ENCODE assay signal across 10 mouse cellular contexts in genomic region chr10:95310688-95311441, GRCm38 (mm10). TPM values are rescaled to one million over a fixed set of nuclear protein-coding genes. Genes with fewer than 3 reads are reported as not detected.
DNase-seq lines count a peak whose midpoint lies in the region; ATAC-seq and TF ChIP-seq lines count a peak whose summit lies in the region.
"Had no signal": no experiment of that assay in that cellular context is flagged by ENCODE, and none has a peak within 500 bp of the region (broad histone marks: within the 10 kb centered on the region; RNA-seq: fewer than 3 reads in every experiment).

No protein-coding gene starts in this region.

- H3K4me2 ChIP-seq in hindbrain, embryonic 14.5 days (replicated peaks), result peak overlapping the region; percentile 28
- peak overlapping the region; percentile 33 for H3K4me2 ChIP-seq in neural tube, embryonic 12.5 days (replicated peaks)
- no peak overlapping the region for H3K4me2 ChIP-seq in stomach, postnatal 0 days (replicated peaks; ENCODE audit: low read depth)
- H3K4me2 ChIP-seq: embryonic facial prominence, embryonic 13.5 days had no signal

- H3K9me3 ChIP-seq in hindbrain, embryonic 14.5 days (ENCODE audit: control insufficient read depth, low read length), result no peaks in the 10 kb centered on the region
- no peaks in the 10 kb centered on the region for H3K9me3 ChIP-seq in neural tube, embryonic 12.5 days
- no peaks in the 10 kb centered on the region for H3K9me3 ChIP-seq in stomach, postnatal 0 days (ENCODE audit: control insufficient read depth, low read length)
- H3K9me3 ChIP-seq: embryonic facial prominence, embryonic 13.5 days had no signal

- TF ChIP-seq CTCF in stomach, postnatal 0 days (IDR thresholded peaks at IDR 0.05; ENCODE audit: low read depth), result no peak

- WGBS in hindbrain, embryonic 14.5 days, result 3% methylated on average over 20 of the region's 21 CpGs
- whole genome bisulfite sequencing in neural tube, embryonic 12.5 days, result 2% methylated on average over 21 of the region's 21 CpGs
- 70% methylated on average over 21 of the region's 21 CpGs for WGBS in stomach, postnatal 0 days

- H3K27me3 ChIP-seq in hindbrain, embryonic 14.5 days (ENCODE audit: control insufficient read depth, insufficient read depth, low read length), result no peaks in the 10 kb centered on the region
- H3K27me3 ChIP-seq in neural tube, embryonic 12.5 days (replicated peaks), result peaks cover 7% of the 10 kb centered on the region
- H3K27me3 ChIP-seq in stomach, postnatal 0 days (ENCODE audit: control insufficient read depth, insufficient read depth, low read length), result no peaks in the 10 kb centered on the region
- H3K27me3 ChIP-seq: embryonic facial prominence, embryonic 13.5 days had no signal

- H3K27ac ChIP-seq in hindbrain, embryonic 14.5 days, result peak overlapping the region; percentile 27
- peak overlapping the region; percentile 16; the same call in 1 of the 2 replicates for H3K27ac ChIP-seq in neural tube, embryonic 12.5 days
- H3K27ac ChIP-seq in stomach, postnatal 0 days (replicated peaks), result no peak overlapping the region
- H3K27ac ChIP-seq: embryonic facial prominence, embryonic 13.5 days had no signal

- ATAC-seq in hindbrain, embryonic 14.5 days (ENCODE audit: low FRiP score), result peak; percentile 80
- peak; percentile 88 for ATAC-seq in neural tube, embryonic 12.5 days (ENCODE audit: low FRiP score, low read depth)
- ATAC-seq in stomach, postnatal 0 days (ENCODE audit: low FRiP score, low TSS enrichment), result no peak
- no peak for ATAC-seq in monocyte, adult 5-6 weeks (replicated peaks; ENCODE audit: insufficient number of reproducible peaks, low FRiP score, low TSS enrichment, poor library complexity, severe bottlenecking)

- DNase-seq in kidney, postnatal 4 days, result peak; percentile 34 to 51
- DNase-seq in kidney, postnatal 10 days, result no peak
- DNase-seq in embryo, embryonic 9.5 days (ENCODE audit: extremely low spot score), result peak; percentile 55
- peak; percentile 62 for DNase-seq in hindbrain, embryonic 14.5 days (ENCODE audit: low spot score)
- no peak for DNase-seq in stomach, postnatal 0 days (ENCODE audit: low spot score)
- no peak for DNase-seq in spleen, postnatal 36 days (ENCODE audit: low spot score in 2 of 2)
- DNase-seq: kidney, adult 8-10 months had no signal

- no peak for TF ChIP-seq EP300 in stomach, postnatal 0 days (optimal IDR thresholded peaks at IDR 0.05)

- H3K9ac ChIP-seq in hindbrain, embryonic 14.5 days, result peak overlapping the region; percentile 31; the same call in 1 of the 2 replicates
- H3K9ac ChIP-seq in neural tube, embryonic 12.5 days, result no peak overlapping the region
- no peak overlapping the region for H3K9ac ChIP-seq in stomach, postnatal 0 days (ENCODE audit: low read length)
- H3K9ac ChIP-seq: embryonic facial prominence, embryonic 13.5 days had no signal

- no peaks in the 10 kb centered on the region for H3K36me3 ChIP-seq in hindbrain, embryonic 14.5 days (replicated peaks; ENCODE audit: control insufficient read depth, insufficient read depth)
- H3K36me3 ChIP-seq in neural tube, embryonic 12.5 days, result no peaks in the 10 kb centered on the region
- H3K36me3 ChIP-seq in stomach, postnatal 0 days (ENCODE audit: control insufficient read depth, insufficient read depth, low read length), result no peaks in the 10 kb centered on the region
- H3K36me3 ChIP-seq: embryonic facial prominence, embryonic 13.5 days had no signal

- H3K4me3 ChIP-seq in hindbrain, embryonic 14.5 days (replicated peaks; ENCODE audit: low read length), result no peak overlapping the region
- no peak overlapping the region for H3K4me3 ChIP-seq in neural tube, embryonic 12.5 days
- no peak overlapping the region for H3K4me3 ChIP-seq in stomach, postnatal 0 days (ENCODE audit: low read depth, low read length)
- H3K4me3 ChIP-seq: embryonic facial prominence, embryonic 13.5 days had no signal

- H3K4me1 ChIP-seq in hindbrain, embryonic 14.5 days (replicated peaks; ENCODE audit: control insufficient read depth, insufficient read depth, low read length), result peaks cover 14% of the 10 kb centered on the region; the same call in 1 of the 2 replicates
- peaks cover 30% of the 10 kb centered on the region for H3K4me1 ChIP-seq in neural tube, embryonic 12.5 days
- peaks cover 7% of the 10 kb centered on the region for H3K4me1 ChIP-seq in stomach, postnatal 0 days (replicated peaks; ENCODE audit: control insufficient read depth, insufficient read depth)

RNA-seq across cellular contexts. Expression of gene Cradd, which starts 13.1 kb away (rescaled TPM):
- polyA plus RNA-seq in hindbrain, embryonic 14.5 days (2014; fragmentation: Nextera tagmentation; extraction: Ambion mirVana), result 9.9 and 11.6 TPM in 2 replicates
- polyA plus RNA-seq in neural tube, embryonic 12.5 days (2016; fragmentation: Nextera tagmentation; extraction: Ambion mirVana), result 12.4 and 14.4 TPM in 2 replicates
- 9.8 and 12.5 TPM in 2 replicates for polyA plus RNA-seq in stomach, postnatal 0 days (2015; fragmentation: Nextera tagmentation; extraction: Ambion mirVana)
- total RNA-seq in monocyte, adult 5-6 weeks (2017), result 3.2 to 12.0 TPM (median 4.6 TPM) in 3 replicates

Comparison
In these comparisons a context has a peak if more than half of its experiments do, and no peak if none do; other contexts are left out.
1. DNase-seq: peak in kidney, postnatal 4 days (2 of 2), embryo, embryonic 9.5 days (single experiment) and hindbrain, embryonic 14.5 days (single experiment); none in kidney, postnatal 10 days (single experiment), stomach, postnatal 0 days (single experiment) and spleen, postnatal 36 days (0 of 2).
2. ATAC-seq: peak in hindbrain, embryonic 14.5 days (single experiment) and neural tube, embryonic 12.5 days (single experiment); none in stomach, postnatal 0 days (single experiment) and monocyte, adult 5-6 weeks (single experiment).